Mouse (Mus musculus): ENCODE results near the gene Gm10959.

- TF ChIP-seq GATA1 (IDR thresholded peaks at IDR 0.05; ENCODE audit: low read depth, low read length): no peak
- TF ChIP-seq ZNF384 (IDR thresholded peaks at IDR 0.05; ENCODE audit: low read depth, low read length): no peak
- no peak for TF ChIP-seq POLR2A (IDR thresholded peaks at IDR 0.05; ENCODE audit: control insufficient read depth in 1 of 2, insufficient read depth in 1 of 2, low read depth in 1 of 2, low read length in 2 of 2, poor library complexity in 1 of 2)
- no peak for TF ChIP-seq SMC3 (IDR thresholded peaks at IDR 0.05; ENCODE audit: low read depth, low read length)
- no peak for TF ChIP-seq BHLHE40 (IDR thresholded peaks at IDR 0.05; ENCODE audit: borderline replicate concordance, low read depth, low read length)
- TF ChIP-seq ZC3H11A (IDR thresholded peaks at IDR 0.05; ENCODE audit: low read depth, low read length): no peak
- TF ChIP-seq CTCF (IDR thresholded peaks at IDR 0.05 in 2 of 3, conservative IDR thresholded peaks at IDR 0.05 in 1 of 3; ENCODE audit: control insufficient read depth in 1 of 3, insufficient read depth in 1 of 3, low read depth in 2 of 3, low read length in 3 of 3, poor library complexity in 1 of 3, severe bottlenecking in 1 of 3): no peak
- TF ChIP-seq CHD2 (IDR thresholded peaks at IDR 0.05; ENCODE audit: low read length): no peak
- no peak for TF ChIP-seq JUND (IDR thresholded peaks at IDR 0.05; ENCODE audit: low read depth, low read length)
- TF ChIP-seq E2F4 (IDR thresholded peaks at IDR 0.05; ENCODE audit: borderline replicate concordance, low read depth, low read length): no peak
These were observed 20.9 kb downstream of the Gm10959 start for GRCm38 (mm10) chr3:122898254-122898653.
